ENCODE assay signal across 8 mouse cellular contexts in the genomic region with DNA sequence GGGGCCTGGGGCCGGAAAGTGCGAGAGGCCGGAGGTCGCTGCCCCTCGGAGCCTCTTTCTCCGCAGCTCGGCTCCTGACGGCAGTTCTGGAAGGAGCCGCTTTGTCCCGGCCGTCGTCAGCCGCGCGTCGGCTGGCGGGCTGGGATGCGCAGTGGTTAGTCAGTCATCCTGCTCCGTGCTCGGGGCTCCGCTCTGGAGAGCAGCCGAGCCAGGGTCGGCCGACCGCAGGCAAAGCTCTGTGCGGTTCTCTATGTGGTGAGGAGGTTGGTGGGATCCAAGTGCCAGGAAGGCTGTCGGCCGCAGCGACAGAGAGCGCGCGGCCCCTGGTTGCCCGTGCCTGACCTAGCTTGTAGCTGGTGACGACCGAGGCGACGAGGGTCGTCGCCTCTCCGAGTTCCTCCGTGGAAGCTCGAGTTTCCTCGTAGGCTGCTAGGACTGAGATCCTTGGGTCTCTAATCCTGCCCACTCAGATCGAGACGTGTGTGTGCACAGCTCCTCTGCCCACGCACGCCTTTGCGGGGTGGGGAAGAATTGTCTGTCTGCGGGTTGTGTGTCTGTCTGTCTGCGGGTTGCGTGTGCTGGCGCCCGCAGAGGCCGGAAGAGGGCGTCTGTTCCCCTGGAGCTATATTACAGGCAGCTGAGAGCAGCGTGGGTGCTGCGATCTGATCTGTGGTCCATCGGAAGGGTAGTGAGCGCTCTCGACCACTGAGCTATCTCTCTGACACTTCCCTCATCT. TPM values are rescaled to one million over a fixed set of nuclear protein-coding genes. Genes with fewer than 3 reads are reported as not detected.
DNase-seq lines count a peak whose midpoint lies in the region; ATAC-seq and TF ChIP-seq lines count a peak whose summit lies in the region.

No protein-coding gene starts in this region.

- H3K4me1 ChIP-seq in embryonic facial prominence, embryonic 15.5 days = peaks cover 19% of the 10 kb centered on the region
- peaks cover 18% of the 10 kb centered on the region for H3K4me1 ChIP-seq in hindbrain, embryonic 13.5 days (replicated peaks)
- H3K4me1 ChIP-seq in limb, embryonic 15.5 days = peaks cover 3% of the 10 kb centered on the region
- peaks cover 27% of the 10 kb centered on the region for H3K4me1 ChIP-seq in midbrain, embryonic 13.5 days (replicated peaks)

- TF ChIP-seq CTCF in gastrocnemius, adult 2 months (IDR thresholded peaks at IDR 0.05) = peak; percentile 43

- intact Hi-C loops in gastrocnemius, adult 2 months (cut with DNase I) = no loop called here

- peak; percentile 28 for DNase-seq in gastrocnemius, adult 2 months
- DNase-seq in gastrocnemius, adult 8-10 months (ENCODE audit: low spot score in 2 of 2) = no peak
- DNase-seq in ZHBTc4 (ENCODE audit: low read depth, low spot score) = peak; percentile 90
- peak; percentile 65 for DNase-seq in splenic B cell, adult 2 months (ENCODE audit: low read depth, low spot score)

- no peaks in the 10 kb centered on the region for H3K36me3 ChIP-seq in embryonic facial prominence, embryonic 15.5 days
- no peaks in the 10 kb centered on the region for H3K36me3 ChIP-seq in hindbrain, embryonic 13.5 days
- no peaks in the 10 kb centered on the region for H3K36me3 ChIP-seq in limb, embryonic 15.5 days
- no peaks in the 10 kb centered on the region for H3K36me3 ChIP-seq in midbrain, embryonic 13.5 days
- H3K36me3 ChIP-seq in splenic B cell, adult 2 months (ENCODE audit: control insufficient read depth, insufficient read depth, low read length, poor library complexity, severe bottlenecking) = no peaks in the 10 kb centered on the region

- no peaks in the 10 kb centered on the region for H3K9me3 ChIP-seq in embryonic facial prominence, embryonic 15.5 days (replicated peaks)
- no peaks in the 10 kb centered on the region for H3K9me3 ChIP-seq in hindbrain, embryonic 13.5 days
- H3K9me3 ChIP-seq in limb, embryonic 15.5 days = no peaks in the 10 kb centered on the region
- H3K9me3 ChIP-seq in midbrain, embryonic 13.5 days = no peaks in the 10 kb centered on the region

- peak overlapping the region; percentile 87 for H3K4me2 ChIP-seq in embryonic facial prominence, embryonic 15.5 days (replicated peaks)
- H3K4me2 ChIP-seq in hindbrain, embryonic 13.5 days = peak overlapping the region; percentile 91
- peak overlapping the region; percentile 87 for H3K4me2 ChIP-seq in limb, embryonic 15.5 days
- peak overlapping the region; percentile 99 for H3K4me2 ChIP-seq in midbrain, embryonic 13.5 days (replicated peaks)

- no peaks in the 10 kb centered on the region for H3K27me3 ChIP-seq in embryonic facial prominence, embryonic 15.5 days
- no peaks in the 10 kb centered on the region for H3K27me3 ChIP-seq in hindbrain, embryonic 13.5 days
- no peaks in the 10 kb centered on the region for H3K27me3 ChIP-seq in limb, embryonic 15.5 days
- no peaks in the 10 kb centered on the region for H3K27me3 ChIP-seq in midbrain, embryonic 13.5 days
- H3K27me3 ChIP-seq in splenic B cell, adult 2 months (ENCODE audit: control insufficient read depth, insufficient read depth, low read length, poor library complexity, severe bottlenecking) = no peaks in the 10 kb centered on the region

- under 1% methylated on average over 60 of the region's 60 CpGs for WGBS in embryonic facial prominence, embryonic 15.5 days
- WGBS in hindbrain, embryonic 13.5 days = 3% methylated on average over 60 of the region's 60 CpGs
- 3% methylated on average over 60 of the region's 60 CpGs for WGBS in limb, embryonic 15.5 days
- WGBS in midbrain, embryonic 13.5 days = 2% methylated on average over 60 of the region's 60 CpGs

- H3K27ac ChIP-seq in gastrocnemius, adult 2 months = peak overlapping the region; percentile 89
- H3K27ac ChIP-seq in embryonic facial prominence, embryonic 15.5 days (replicated peaks) = peak overlapping the region; percentile 81
- peak overlapping the region; percentile 91 for H3K27ac ChIP-seq in hindbrain, embryonic 13.5 days
- peak overlapping the region; percentile 89 for H3K27ac ChIP-seq in limb, embryonic 15.5 days
- peak overlapping the region; percentile 89 for H3K27ac ChIP-seq in midbrain, embryonic 13.5 days

- H3K4me3 ChIP-seq in gastrocnemius, adult 2 months = peak overlapping the region; percentile 87
- peak overlapping the region; percentile 66 for H3K4me3 ChIP-seq in embryonic facial prominence, embryonic 15.5 days (replicated peaks)
- peak overlapping the region; percentile 98 for H3K4me3 ChIP-seq in hindbrain, embryonic 13.5 days
- H3K4me3 ChIP-seq in limb, embryonic 15.5 days = peak overlapping the region; percentile 99
- peak overlapping the region; percentile 75 for H3K4me3 ChIP-seq in midbrain, embryonic 13.5 days (replicated peaks)

- ATAC-seq in embryonic facial prominence, embryonic 15.5 days (ENCODE audit: insufficient number of reproducible peaks, low FRiP score, low TSS enrichment, low read depth) = peak; percentile 77
- peak; percentile 82 for ATAC-seq in hindbrain, embryonic 13.5 days (ENCODE audit: low FRiP score)
- 0 out of 2 replicates have a peak, but pooled peaks have one; percentile 44 for ATAC-seq in limb, embryonic 15.5 days (ENCODE audit: insufficient number of reproducible peaks, low FRiP score, low TSS enrichment, low read depth)
- ATAC-seq in midbrain, embryonic 13.5 days = peak; percentile 80

- H3K9ac ChIP-seq in embryonic facial prominence, embryonic 15.5 days = peak overlapping the region; percentile 63
- H3K9ac ChIP-seq in hindbrain, embryonic 13.5 days = peak overlapping the region; percentile 94
- H3K9ac ChIP-seq in limb, embryonic 15.5 days = peak overlapping the region; percentile 95
- H3K9ac ChIP-seq in midbrain, embryonic 13.5 days (replicated peaks) = peak overlapping the region; percentile 89

RNA-seq across cellular contexts. Expression of gene Ramac, which starts 0.6 kb away (rescaled TPM):
- 10 to 100 TPM; 23.8 to 24.8 TPM for total RNA-seq in gastrocnemius, adult 2 months (2021)
- 10 to 100 TPM; 23.0 to 26.0 (median 24.4) TPM for total RNA-seq in gastrocnemius, adult 8-10 months (2022)
- polyA plus RNA-seq in embryonic facial prominence, embryonic 15.5 days (2015; fragmentation: Nextera tagmentation; extraction: Ambion mirVana) = 104 and 108 TPM in 2 replicates
- polyA plus RNA-seq in hindbrain, embryonic 13.5 days (2015; fragmentation: Nextera tagmentation; extraction: Ambion mirVana) = 134 and 135 TPM in 2 replicates
- 103 and 112 TPM in 2 replicates for polyA plus RNA-seq in limb, embryonic 15.5 days (2015; fragmentation: Nextera tagmentation; extraction: Ambion mirVana)
- polyA plus RNA-seq in midbrain, embryonic 13.5 days (2015; fragmentation: Nextera tagmentation; extraction: Ambion mirVana) = 152 and 167 TPM in 2 replicates

RNA-seq across cellular contexts. Expression of gene 3110040N11Rik, which starts 26.0 kb away (rescaled TPM):
- 10 to 100 TPM; 17.3 to 23.7 TPM for total RNA-seq in gastrocnemius, adult 2 months (2021)
- 10 to 100 TPM; 20.4 to 26.0 (median 23.4) TPM for total RNA-seq in gastrocnemius, adult 8-10 months (2022)
- 57.7 and 59.7 TPM in 2 replicates for polyA plus RNA-seq in embryonic facial prominence, embryonic 15.5 days (2015; fragmentation: Nextera tagmentation; extraction: Ambion mirVana)
- 52.7 and 53.5 TPM in 2 replicates for polyA plus RNA-seq in hindbrain, embryonic 13.5 days (2015; fragmentation: Nextera tagmentation; extraction: Ambion mirVana)
- polyA plus RNA-seq in limb, embryonic 15.5 days (2015; fragmentation: Nextera tagmentation; extraction: Ambion mirVana) = 57.0 and 64.8 TPM in 2 replicates
- 51.3 and 55.1 TPM in 2 replicates for polyA plus RNA-seq in midbrain, embryonic 13.5 days (2015; fragmentation: Nextera tagmentation; extraction: Ambion mirVana)

RNA-seq across cellular contexts. Expression of gene Homer2, which starts 56.0 kb away (rescaled TPM):
- 100 to 1,000 TPM in 1 of 2 experiments, 10 to 100 TPM in 1; 39.9 to 102 TPM for total RNA-seq in gastrocnemius, adult 2 months (2021)
- 10 to 100 TPM; 40.0 to 53.1 (median 44.0) TPM for total RNA-seq in gastrocnemius, adult 8-10 months (2022)
- polyA plus RNA-seq in embryonic facial prominence, embryonic 15.5 days (2015; fragmentation: Nextera tagmentation; extraction: Ambion mirVana) = 29.7 and 30.8 TPM in 2 replicates
- 20.6 and 27.0 TPM in 2 replicates for polyA plus RNA-seq in hindbrain, embryonic 13.5 days (2015; fragmentation: Nextera tagmentation; extraction: Ambion mirVana)
- 20.7 and 20.8 TPM in 2 replicates for polyA plus RNA-seq in limb, embryonic 15.5 days (2015; fragmentation: Nextera tagmentation; extraction: Ambion mirVana)
- 15.4 and 16.4 TPM in 2 replicates for polyA plus RNA-seq in midbrain, embryonic 13.5 days (2015; fragmentation: Nextera tagmentation; extraction: Ambion mirVana)

Comparison
In these comparisons a context has a peak if more than half of its experiments do, and no peak if none do; other contexts are left out.
1. DNase-seq: peak in gastrocnemius, adult 2 months (single experiment), ZHBTc4 (single experiment) and splenic B cell, adult 2 months (single experiment); none in gastrocnemius, adult 8-10 months (0 of 2).
2. Peak in every context shown above with its lines, with median percentiles within 50 percentile points of each other: H3K27ac ChIP-seq, H3K4me3 ChIP-seq, ATAC-seq, H3K4me2 ChIP-seq and H3K9ac ChIP-seq.